Mouse (Mus musculus): ENCODE measurements around the gene Podxl2.

Gene Podxl2

DNA sequence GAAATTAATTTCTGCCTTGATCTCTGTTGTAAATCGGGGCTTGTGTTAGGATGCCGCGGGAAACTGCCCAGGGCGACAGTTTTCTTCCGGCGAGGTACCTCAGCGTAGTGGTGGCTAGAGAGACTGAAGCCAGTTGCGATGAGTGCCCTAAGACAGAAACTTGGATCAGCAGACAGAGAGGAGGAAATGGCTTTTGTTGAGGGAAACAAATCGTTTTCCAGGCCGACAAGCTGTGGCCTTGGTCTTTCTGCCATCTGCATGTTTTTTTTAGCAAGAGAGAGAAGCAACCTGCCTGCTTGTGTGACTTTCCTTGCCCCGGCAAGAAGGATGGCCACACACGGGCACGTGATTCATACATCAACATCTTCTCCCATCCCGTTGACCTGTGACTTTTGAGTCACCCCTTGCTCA, 80.3 kb downstream of the Podxl2 start:
- no peak for DNase-seq

DNA sequence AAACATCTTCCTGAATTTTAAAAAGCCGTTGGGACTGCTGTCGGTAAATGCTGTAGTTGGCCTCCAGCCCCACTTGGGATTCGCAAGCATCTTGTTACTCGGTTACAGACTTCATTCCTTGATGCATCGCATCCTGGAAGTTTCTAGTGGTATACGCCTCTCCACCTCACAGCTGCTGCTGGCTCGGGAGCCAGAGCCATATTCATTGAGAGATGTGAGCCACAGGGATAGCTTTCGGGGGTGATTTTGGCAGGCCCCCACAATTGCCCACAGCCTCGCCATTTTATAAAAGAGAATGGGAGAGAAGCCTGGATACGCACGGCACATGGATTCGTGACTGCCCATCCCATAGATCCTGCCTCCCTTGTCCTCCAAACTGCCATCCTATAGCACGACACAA, 81.0 kb downstream of the Podxl2 start:
- no peak for DNase-seq

DNA sequence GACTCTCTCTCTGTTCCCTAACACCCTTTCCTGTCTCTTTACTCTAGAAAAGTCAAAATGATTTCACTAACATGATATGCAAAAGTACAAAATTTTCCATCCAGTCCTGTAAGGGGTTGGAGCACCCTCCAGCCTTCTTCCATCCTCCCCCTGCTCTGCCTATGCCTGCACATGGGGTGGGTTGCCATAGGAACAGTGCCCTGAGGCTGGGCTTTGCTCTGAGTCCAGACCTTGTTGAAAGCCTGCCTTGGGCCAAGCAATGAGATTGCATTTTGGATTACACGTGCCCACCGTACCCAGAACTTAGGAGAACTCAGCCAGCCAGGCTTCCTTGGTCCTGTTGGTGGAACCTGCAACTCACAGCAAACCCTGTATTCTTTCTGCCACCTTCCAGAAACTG, 81.6 kb downstream of the Podxl2 start:
- DNase-seq: no peak
